Mouse (Mus musculus) heart, postnatal 0 days (tissue): ENCODE results near the gene Trip13. TPM values are rescaled to one million over a fixed set of nuclear protein-coding genes. Genes with fewer than 3 reads are reported as not detected.

ENCODE experiments used
- ATAC-seq: fragments of 200-750 bp; cut with Nextera tagmentation; 2 replicates; pipeline ENCODE4 v1.8.0; 2017; ENCODE audit warnings: low read depth, moderate number of reproducible peaks, moderate library complexity; ENCODE audit not compliant: insufficient read depth
- DNase-seq: peaks from one replicate; pipeline ENCODE4 v3.0.0-alpha.2; 2016; ENCODE audit warnings: low spot score
- H3K27ac ChIP-seq: fragments of 300-500 bp; sonication (generic); 2 replicates; pipeline ENCODE4 v1.5.1; 2014; ENCODE audit warnings: low read depth, mild to moderate bottlenecking
- H3K27me3 ChIP-seq: fragments of 300-500 bp; sonication (generic); 2 replicates; pipeline ENCODE4 v1.6.1; 2014; ENCODE audit warnings: low read length, mixed read lengths; ENCODE audit not compliant: control insufficient read depth, insufficient read depth
- H3K36me3 ChIP-seq: fragments of 300-500 bp; sonication (generic); replicated peaks from 2 replicates; pipeline ENCODE4 v1.6.1; 2014; ENCODE audit warnings: low read length, mixed read lengths; ENCODE audit not compliant: control insufficient read depth, insufficient read depth
- H3K4me1 ChIP-seq: fragments of 300-500 bp; sonication (generic); 2 replicates; pipeline ENCODE4 v1.6.1; 2014; ENCODE audit warnings: antibody characterized with exemption; ENCODE audit not compliant: control insufficient read depth, insufficient read depth
- H3K4me2 ChIP-seq: fragments of 300-500 bp; sonication (generic); 2 replicates; pipeline ENCODE4 v1.6.1; 2014; ENCODE audit warnings: low read depth, mild to moderate bottlenecking, low read length, moderate library complexity
- H3K4me3 ChIP-seq: fragments of 300-500 bp; sonication (generic); 2 replicates; pipeline ENCODE4 v1.5.1; 2014; ENCODE audit warnings: low read depth, low read length
- H3K9ac ChIP-seq: fragments of 300-500 bp; sonication (generic); replicated peaks from 2 replicates; pipeline ENCODE4 v1.6.1; 2014; ENCODE audit warnings: low read depth, low read length, mixed read lengths
- H3K9me3 ChIP-seq: fragments of 300-500 bp; sonication (generic); replicated peaks from 2 replicates; pipeline ENCODE4 v1.6.1; 2016; ENCODE audit warnings: low read length; ENCODE audit not compliant: control insufficient read depth
- CTCF ChIP-seq: IDR thresholded peaks from 2 replicates; pipeline ENCODE4 v1.5.1; 2016; ENCODE audit warnings: antibody characterized with exemption, control low read depth, low read depth
- EP300 ChIP-seq: IDR thresholded peaks from 2 replicates; pipeline ENCODE4 v1.6.1; 2016; ENCODE audit warnings: antibody characterized with exemption, low read depth
- WGBS: fragments of 180-500 bp; shearing (Covaris S2); extraction: QIAGEN DNeasy Blood & Tissue Kit; methylation state at CpG from one replicate; pipeline ENCODE4 v1.1.7; 2014; 5-methylcytosine and 5-hydroxymethylcytosine counted together
- polyA plus RNA-seq: library from polyadenylated mRNA; unstranded; fragments of >200 nt; fragmentation: Nextera tagmentation; extraction: Ambion mirVana; gene quantifications from 2 replicates; pipeline ENCODE4 v1.2.1, GENCODE M21; 2015
- total RNA-seq: library from RNA; depleted of rRNA; stranded (reverse); fragments of >200 nt; gene quantifications from 2 replicates; pipeline ENCODE4 v1.2.3, GENCODE M21; 2014; ENCODE audit warnings: low replicate concordance

Trip13 gene
- total and polyA plus RNA-seq, 2 experiments from 2014 or later, result 2.6 to 8.8 TPM

DNA sequence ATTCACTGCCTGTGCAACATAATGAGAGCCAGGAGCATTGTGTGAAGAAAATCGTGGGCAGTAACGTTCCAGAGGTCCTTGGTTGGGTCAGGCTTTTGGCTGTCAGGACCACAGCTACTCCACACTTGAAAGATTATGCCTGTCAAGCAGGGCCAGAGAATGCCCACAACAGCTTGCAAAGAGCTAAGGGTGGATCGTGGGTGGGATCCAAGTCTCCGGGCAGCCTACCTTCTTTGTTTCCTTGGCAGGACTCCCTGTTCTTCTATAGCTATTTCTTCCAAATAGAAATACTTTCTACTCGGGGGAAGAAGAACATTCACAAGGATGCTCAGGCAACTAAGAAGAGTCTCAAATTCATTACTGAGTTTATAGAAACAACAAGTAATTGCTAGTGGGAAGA is 30.4 kb downstream of the Trip13 start:
- no peaks in the 10 kb centered on the region for H3K27me3 ChIP-seq
- TF ChIP-seq EP300 (no peak), CTCF (no peak)
- no peak overlapping the region for H3K9ac ChIP-seq
- ATAC-seq (no peak), DNase-seq (no peak)
- H3K4me3 ChIP-seq, result no peak overlapping the region
- WGBS, result 77% methylated on average over 5 of the region's 5 CpGs
- no peaks in the 10 kb centered on the region for H3K9me3 ChIP-seq
- H3K4me1 ChIP-seq, result no peaks in the 10 kb centered on the region
- no peaks in the 10 kb centered on the region; the same call in 1 of the 2 replicates for H3K36me3 ChIP-seq
- H3K27ac ChIP-seq, result no peak overlapping the region
- no peak overlapping the region for H3K4me2 ChIP-seq

- Histone ChIP-seq H3K27ac (no peak overlapping the region), H3K4me1 (peaks cover 5% of the 10 kb centered on the region; the same call in 1 of the 2 replicates), H3K9me3 (no peaks in the 10 kb centered on the region), H3K9ac (no peak overlapping the region), H3K4me3 (no peak overlapping the region), H3K4me2 (no peak overlapping the region), H3K27me3 (no peaks in the 10 kb centered on the region), H3K36me3 (no peaks in the 10 kb centered on the region)
- WGBS, result 61% methylated on average over 3 of the region's 3 CpGs
- DNase-seq (no peak), ATAC-seq (no peak)
- TF ChIP-seq CTCF (no peak), EP300 (no peak)
Measured at GRCm38 (mm10) chr13:73897561-73897960, 40.0 kb downstream of the Trip13 start.

GRCm38 (mm10) chr13:73892493-73893178 is 44.9 kb downstream of the Trip13 start:
- H3K4me1 ChIP-seq, result peaks cover 10% of the 10 kb centered on the region; the same call in 1 of the 2 replicates
- ATAC-seq (peak; percentile 68), DNase-seq (peak; percentile 32)
- no peaks in the 10 kb centered on the region for H3K9me3 ChIP-seq
- H3K27ac ChIP-seq, result no peak overlapping the region
- 30% methylated on average over 6 of the region's 6 CpGs for WGBS
- no peaks in the 10 kb centered on the region for H3K36me3 ChIP-seq
- no peak for TF ChIP-seq EP300
- TF ChIP-seq CTCF, result no peak
- no peak overlapping the region for H3K4me2 ChIP-seq
- no peaks in the 10 kb centered on the region for H3K27me3 ChIP-seq
- no peak overlapping the region for H3K9ac ChIP-seq
- no peak overlapping the region for H3K4me3 ChIP-seq

DNA sequence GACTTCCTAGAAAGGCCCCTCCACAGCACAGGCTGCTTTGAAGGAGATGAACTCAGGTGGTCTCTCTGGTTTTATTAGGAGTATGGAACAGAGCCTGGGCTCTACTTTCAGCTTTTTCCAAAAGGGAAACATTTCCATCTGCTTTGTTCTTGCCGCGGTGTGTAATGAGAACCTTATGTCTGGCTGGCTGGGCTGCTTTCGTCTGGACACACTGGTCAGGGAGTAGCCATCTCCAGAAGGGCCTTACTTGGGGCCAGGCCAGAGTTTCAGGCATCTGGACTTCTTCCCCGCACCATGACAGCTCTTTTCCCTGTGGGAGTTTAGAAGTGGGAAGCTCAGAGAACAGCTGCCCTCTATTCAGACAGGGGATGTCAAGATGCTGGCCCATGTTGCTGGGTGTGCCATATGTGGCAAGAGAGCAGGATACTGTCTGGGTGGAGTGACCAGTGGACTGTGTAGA is 50.1 kb downstream of the Trip13 start:
- H3K9ac ChIP-seq, result no peak overlapping the region
- ATAC-seq (peak; percentile 76), DNase-seq (peak; percentile 44)
- H3K4me2 ChIP-seq, result no peak overlapping the region
- H3K4me1 ChIP-seq, result peaks cover 10% of the 10 kb centered on the region
- H3K9me3 ChIP-seq, result no peaks in the 10 kb centered on the region
- WGBS, result 46% methylated on average over 4 of the region's 4 CpGs
- H3K27ac ChIP-seq, result no peak overlapping the region
- no peak overlapping the region for H3K4me3 ChIP-seq
- no peak for TF ChIP-seq EP300
- no peak for TF ChIP-seq CTCF
- H3K36me3 ChIP-seq, result no peaks in the 10 kb centered on the region
- no peaks in the 10 kb centered on the region for H3K27me3 ChIP-seq

- no peak overlapping the region for H3K9ac ChIP-seq
- H3K4me3 ChIP-seq, result no peak overlapping the region
- no peak overlapping the region for H3K27ac ChIP-seq
- ATAC-seq (0 out of 2 replicates have a peak, but pooled peaks have one; percentile 27), DNase-seq (no peak)
- no peak overlapping the region for H3K4me2 ChIP-seq
- H3K4me1 ChIP-seq, result peaks cover 6% of the 10 kb centered on the region
- no peaks in the 10 kb centered on the region for H3K36me3 ChIP-seq
- no peaks in the 10 kb centered on the region for H3K27me3 ChIP-seq
- WGBS, result 78% methylated on average over 5 of the region's 5 CpGs
- TF ChIP-seq EP300, result no peak
- H3K9me3 ChIP-seq, result no peaks in the 10 kb centered on the region
Measured at GRCm38 (mm10) chr13:73886601-73887000, 51.0 kb downstream of the Trip13 start.

DNA sequence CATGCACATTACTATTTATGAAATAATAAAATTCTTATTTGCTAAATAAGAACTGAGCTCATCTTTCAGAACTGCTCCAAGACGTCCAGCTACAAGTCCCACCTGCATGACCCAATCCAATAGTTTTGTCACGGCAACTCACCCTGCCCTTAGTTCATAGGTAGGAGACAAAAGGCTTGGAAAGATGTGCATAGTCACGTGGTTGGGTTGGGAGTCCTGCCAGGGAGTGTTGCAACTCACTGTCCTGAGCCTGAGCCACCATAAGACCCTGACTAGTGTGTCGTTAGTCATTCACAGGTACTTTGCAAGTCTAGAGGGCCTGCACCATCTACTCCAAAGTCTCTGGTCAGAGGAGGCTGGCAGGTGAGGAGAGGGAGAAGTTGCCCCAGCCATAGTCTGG is 51.5 kb downstream of the Trip13 start:
- H3K9me3 ChIP-seq, result no peaks in the 10 kb centered on the region
- TF ChIP-seq EP300, result no peak
- no peak for TF ChIP-seq CTCF
- peaks cover 6% of the 10 kb centered on the region for H3K4me1 ChIP-seq
- 60% methylated on average over 4 of the region's 4 CpGs for WGBS
- no peak overlapping the region for H3K4me3 ChIP-seq
- H3K27me3 ChIP-seq, result no peaks in the 10 kb centered on the region
- DNase-seq (no peak), ATAC-seq (no peak)
- no peak overlapping the region for H3K4me2 ChIP-seq
- H3K36me3 ChIP-seq, result no peaks in the 10 kb centered on the region
- no peak overlapping the region for H3K9ac ChIP-seq
- H3K27ac ChIP-seq, result no peak overlapping the region
